Mouse (Mus musculus): ENCODE measurements at regions not wholly inside any gene's neighbourhood (a gene's known extent, or its start where the extent isn't known, plus 50 kb on each side); places are given as distances from the start of the nearest gene placed in this dataset.

- DNase-seq = no peak
These were observed 107.2 kb upstream of the Vangl1 start for GRCm38 (mm10) chr3:102311482-102312225.

DNA sequence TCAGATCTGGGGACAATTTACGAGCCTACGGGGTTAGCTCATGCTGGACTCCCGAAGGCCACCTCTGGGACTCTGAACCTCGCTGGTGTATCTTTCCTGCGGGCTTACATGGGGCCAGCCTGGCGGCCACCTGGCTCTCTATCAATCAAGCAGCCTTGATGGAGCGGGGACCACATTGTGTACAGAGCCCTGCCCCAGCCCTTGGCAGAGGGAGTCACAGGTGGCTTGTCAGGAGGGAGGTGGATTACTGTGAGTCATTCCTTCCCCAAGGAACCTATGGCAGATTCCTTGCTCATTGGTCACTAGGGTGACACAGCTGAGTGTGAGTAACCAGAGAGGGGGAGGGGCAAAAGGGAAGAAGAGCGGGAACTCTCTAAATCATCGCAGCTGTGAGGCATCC, 105.8 kb upstream of the Vangl1 start:
- no peak for DNase-seq

GRCm38 (mm10) chr3:102309756-102310155, 105.3 kb upstream of the Vangl1 start:
- DNase-seq = peak; percentile 64

DNA sequence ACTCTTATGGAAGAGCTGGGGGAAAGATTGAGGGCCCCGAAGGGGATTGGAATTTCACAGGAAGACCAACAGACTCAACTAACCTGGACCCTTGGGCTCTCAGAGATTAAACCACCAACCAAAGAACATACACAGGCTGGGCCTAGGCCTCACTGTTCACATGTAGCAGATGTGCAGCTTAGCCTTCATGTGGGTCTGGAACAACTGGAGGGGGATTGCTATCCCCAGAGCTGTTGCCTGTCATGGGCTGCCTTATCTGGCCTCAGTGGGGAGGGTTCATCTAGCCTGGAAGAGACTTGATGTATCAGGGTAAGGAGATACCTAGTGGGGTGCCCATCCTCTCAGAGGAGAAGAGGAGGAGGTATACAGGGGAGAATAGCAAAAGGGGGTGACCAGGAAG, 103.2 kb upstream of the Vangl1 start:
- no peak for DNase-seq

DNA sequence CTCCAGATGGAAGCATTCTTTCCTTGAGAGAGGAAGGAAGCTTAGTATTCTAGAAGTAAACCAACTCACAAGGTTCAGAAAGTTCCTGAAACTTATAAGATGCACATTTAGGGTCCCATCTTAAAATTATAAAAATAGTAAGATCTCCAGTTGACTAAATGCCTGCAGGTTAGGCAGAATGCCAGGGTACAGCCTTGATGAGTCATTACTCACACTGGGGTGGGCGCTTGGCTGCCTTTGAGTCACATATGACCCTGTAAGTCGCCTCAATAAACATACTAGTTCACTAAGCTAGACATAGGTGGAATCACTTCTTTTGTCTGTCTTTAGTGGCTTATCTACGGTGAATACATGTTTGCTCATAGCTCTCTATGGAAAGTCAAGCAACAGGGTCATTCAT, 87.9 kb upstream of the Vangl1 start:
- DNase-seq = no peak

DNA sequence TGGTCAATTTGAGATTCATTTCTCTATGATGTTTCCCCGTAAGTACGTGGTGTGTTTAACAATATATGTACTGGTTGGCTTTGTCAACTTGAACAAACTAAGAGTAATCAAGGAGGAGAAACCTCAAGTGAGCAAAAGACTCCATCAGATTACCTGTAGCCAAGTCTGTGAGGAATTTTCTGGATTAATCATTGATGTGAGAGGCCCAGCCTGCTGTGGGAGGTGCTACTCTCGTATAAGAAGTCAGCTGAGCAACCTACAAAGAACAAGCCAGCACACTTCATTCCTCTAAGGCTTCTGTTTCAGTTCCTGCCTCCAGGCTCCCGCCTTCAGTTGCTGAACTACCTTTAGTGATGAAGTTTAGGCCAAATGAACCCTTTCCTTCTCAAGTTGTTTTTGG, 77.5 kb upstream of the Vangl1 start:
- no peak for DNase-seq

GRCm38 (mm10) chr3:102276758-102277157, 72.3 kb upstream of the Vangl1 start:
- DNase-seq = no peak

DNA sequence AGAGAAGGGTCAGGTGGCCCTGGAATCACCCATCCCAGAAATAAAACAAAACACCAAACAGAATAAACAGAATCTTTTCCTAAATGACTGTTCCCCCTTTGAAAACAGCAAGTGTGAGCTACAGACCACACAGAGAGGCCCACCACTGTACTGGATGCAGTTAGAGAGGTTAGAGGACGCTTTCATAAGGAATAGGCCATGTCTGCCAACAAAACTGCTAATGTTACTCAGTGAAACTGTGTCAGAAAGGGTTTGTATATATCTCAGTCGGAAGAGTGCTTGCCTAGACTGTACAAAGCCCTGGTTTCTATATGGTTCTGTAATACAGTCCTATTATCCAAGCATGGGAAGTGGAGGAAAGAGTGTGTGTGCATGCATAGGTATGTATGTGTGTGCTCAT, 71.8 kb upstream of the Vangl1 start:
- no peak for DNase-seq

GRCm38 (mm10) chr3:102275256-102276022, 70.9 kb upstream of the Vangl1 start:
- DNase-seq = no peak

DNA sequence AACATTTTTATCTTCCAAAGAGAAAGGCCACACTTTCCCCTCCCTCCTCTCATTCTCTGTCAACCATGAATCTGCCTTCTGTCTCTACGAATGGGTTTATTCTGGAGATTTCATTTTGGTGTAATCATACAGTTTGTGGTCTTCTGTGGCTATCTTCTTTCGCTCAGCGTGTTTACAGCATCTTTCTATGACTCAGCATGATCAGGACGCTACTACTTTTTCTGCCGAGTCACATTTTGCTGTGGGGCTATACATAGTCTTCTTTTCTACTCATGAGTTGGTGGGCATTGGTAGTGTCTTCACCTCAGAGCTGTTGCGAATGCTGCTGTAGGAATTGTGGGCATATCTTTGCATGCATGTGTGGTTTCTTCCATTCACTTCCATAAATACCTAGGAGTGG, 66.3 kb upstream of the Vangl1 start:
- DNase-seq = no peak

DNA sequence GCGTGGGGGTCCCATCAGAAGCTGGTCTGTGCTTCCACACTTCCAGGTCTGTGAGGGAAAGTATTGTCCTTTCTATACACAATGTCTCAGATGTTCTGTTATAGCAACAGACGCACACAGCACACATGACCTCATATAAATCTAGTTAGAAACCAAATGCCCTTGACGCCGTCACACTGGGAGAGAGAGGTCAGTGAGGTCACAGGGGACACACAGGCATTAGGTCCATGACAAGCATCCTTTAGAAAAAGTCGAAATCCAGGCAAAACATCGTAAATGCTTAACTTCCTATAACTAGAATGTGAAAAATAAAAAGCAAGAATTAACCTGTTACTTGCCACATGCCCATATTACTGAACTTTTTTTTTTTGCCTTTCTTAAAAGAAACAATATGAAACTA, 65.8 kb upstream of the Vangl1 start:
- no peak for DNase-seq

- DNase-seq = no peak
These were observed 61.6 kb upstream of the Vangl1 start for GRCm38 (mm10) chr3:102266136-102266535.

GRCm38 (mm10) chr3:102265146-102265545, 60.7 kb upstream of the Vangl1 start:
- DNase-seq = no peak

- no peak for DNase-seq
These were observed 58.8 kb upstream of the Vangl1 start for GRCm38 (mm10) chr3:102263326-102263725.

DNA sequence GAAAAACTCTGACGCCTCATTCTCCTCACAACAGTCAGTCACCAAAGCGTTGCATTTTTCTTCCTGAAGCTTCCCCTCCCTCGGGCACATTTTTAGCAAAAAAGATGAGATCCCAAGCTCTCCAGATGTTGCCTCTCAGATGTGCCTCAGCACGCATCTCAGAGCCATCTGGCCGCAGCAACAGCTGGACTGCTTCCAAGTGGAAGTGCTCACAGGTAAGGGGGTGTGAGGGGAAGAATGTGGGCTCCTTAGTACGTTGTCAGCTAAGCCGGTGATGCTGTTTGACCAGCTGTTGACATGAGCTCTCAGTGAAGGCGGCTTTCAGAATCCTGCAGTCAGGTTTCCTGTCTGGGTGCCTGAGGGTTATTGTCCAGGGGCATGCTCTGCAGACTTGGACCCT, 58.2 kb upstream of the Vangl1 start:
- no peak for DNase-seq

DNA sequence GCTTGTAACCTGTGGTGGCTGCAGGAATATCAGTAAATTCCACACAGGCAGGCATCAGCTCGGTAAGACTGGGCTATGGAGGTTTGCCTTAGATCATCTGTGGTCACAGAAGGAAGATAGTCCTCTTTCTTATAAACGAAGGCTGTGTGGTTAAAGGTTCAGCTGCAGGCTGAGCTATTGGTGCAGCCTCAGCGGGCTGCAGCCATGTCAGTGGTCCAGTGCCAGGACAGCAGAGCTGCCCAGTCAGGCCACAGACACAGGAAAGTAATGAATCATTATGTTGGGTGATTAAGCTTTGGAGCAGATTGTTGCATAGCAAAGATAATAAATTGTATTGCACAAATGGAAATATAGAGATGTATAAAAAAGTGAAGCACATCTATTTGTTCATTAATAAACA, 57.0 kb upstream of the Vangl1 start:
- no peak for DNase-seq
